Mouse (Mus musculus) hindbrain, embryonic 10.5 days (tissue): Measurements from ENCODE around the gene Ypel4. TPM values are rescaled to one million over a fixed set of nuclear protein-coding genes. Genes with fewer than 3 reads are reported as not detected.

Experiments
- DNase-seq: peaks from one replicate; pipeline ENCODE4 v3.0.0-alpha.2; 2017; ENCODE audit warnings: low spot score
- H3K27ac ChIP-seq: fragments of 300-500 bp; sonication (generic); 2 replicates; pipeline ENCODE4 v1.5.1; 2016; ENCODE audit warnings: mild to moderate bottlenecking, moderate library complexity
- H3K27me3 ChIP-seq: fragments of 300-500 bp; sonication (generic); 2 replicates; pipeline ENCODE4 v1.6.1; 2016; ENCODE audit warnings: mild to moderate bottlenecking; ENCODE audit not compliant: poor library complexity, insufficient read depth, severe bottlenecking
- H3K36me3 ChIP-seq: fragments of 300-500 bp; sonication (generic); 2 replicates; pipeline ENCODE4 v1.6.1; 2016; ENCODE audit warnings: mild to moderate bottlenecking, moderate library complexity
- H3K4me1 ChIP-seq: fragments of 300-500 bp; sonication (generic); replicated peaks from 2 replicates; pipeline ENCODE4 v1.6.1; 2016; ENCODE audit warnings: mild to moderate bottlenecking
- H3K4me3 ChIP-seq: fragments of 300-500 bp; sonication (generic); 2 replicates; pipeline ENCODE4 v1.5.1; 2016; ENCODE audit warnings: mild to moderate bottlenecking, moderate library complexity
- H3K9me3 ChIP-seq: fragments of 300-500 bp; sonication (generic); 2 replicates; pipeline ENCODE4 v1.6.1; 2016; ENCODE audit warnings: mild to moderate bottlenecking, moderate library complexity
- WGBS: fragments of 180-500 bp; shearing (Covaris S2); methylation state at CpG from one replicate; pipeline ENCODE4 v1.1.7; 2016; 5-methylcytosine and 5-hydroxymethylcytosine counted together
- polyA plus RNA-seq: library from polyadenylated mRNA; unstranded; fragments of >200 nt; fragmentation: Nextera tagmentation; extraction: Ambion mirVana; gene quantifications from 2 replicates; pipeline ENCODE4 v1.2.1, GENCODE M21; 2016

The Ypel4 gene
- 10.0 and 14.6 TPM in 2 replicates for polyA plus RNA-seq

DNA sequence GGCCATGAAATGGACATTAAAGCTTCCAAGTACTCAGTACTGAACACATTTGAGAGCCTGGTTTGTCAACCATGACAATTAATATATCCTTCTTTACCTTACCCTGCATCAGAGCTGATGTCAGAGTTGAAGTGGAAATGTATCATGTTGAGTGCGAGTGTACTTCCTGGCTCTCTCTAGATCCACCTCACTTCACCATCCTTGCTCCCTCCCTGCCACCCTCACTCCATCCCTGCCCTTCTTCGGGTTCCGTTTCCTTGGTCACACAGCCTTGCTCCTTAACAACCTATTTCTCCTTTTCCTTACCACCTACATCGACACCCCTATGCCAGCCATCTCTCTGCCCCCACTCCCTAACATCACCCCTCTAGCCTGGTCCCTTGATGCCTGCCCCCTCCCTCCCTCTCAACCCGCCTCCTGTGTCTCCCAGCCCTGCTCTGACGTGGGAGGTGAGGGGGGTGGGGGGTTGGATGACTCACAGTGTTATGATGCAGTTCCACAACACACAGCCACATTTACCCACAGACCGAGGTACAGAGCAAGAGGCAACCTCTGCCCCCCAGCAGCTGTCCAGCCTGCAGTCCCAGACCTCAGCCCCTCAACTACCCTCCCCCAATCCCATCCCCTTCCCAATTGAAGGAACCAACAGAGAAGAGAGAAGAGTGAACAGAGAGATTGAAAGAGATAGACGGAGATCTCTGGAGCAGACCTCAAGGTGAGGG is at the start of gene Ypel4:
Gene Ypel4 (plus strand): TSS at position 480 of the 722 bp plus-strand sequence.
- H3K4me1 ChIP-seq = peaks cover 56% of the 10 kb centered on the region
- H3K4me3 ChIP-seq = peak within 1 kb of the TSS; percentile 68
- peak within 1 kb of the TSS; percentile 93 for H3K27ac ChIP-seq
- DNase-seq = peak; percentile 64
- WGBS = 4% methylated on average over 8 of the region's 8 CpGs
- no peaks in the 10 kb centered on the region for H3K27me3 ChIP-seq
- no peaks in the 10 kb centered on the region for H3K36me3 ChIP-seq
- H3K9me3 ChIP-seq = no peaks in the 10 kb centered on the region

DNA sequence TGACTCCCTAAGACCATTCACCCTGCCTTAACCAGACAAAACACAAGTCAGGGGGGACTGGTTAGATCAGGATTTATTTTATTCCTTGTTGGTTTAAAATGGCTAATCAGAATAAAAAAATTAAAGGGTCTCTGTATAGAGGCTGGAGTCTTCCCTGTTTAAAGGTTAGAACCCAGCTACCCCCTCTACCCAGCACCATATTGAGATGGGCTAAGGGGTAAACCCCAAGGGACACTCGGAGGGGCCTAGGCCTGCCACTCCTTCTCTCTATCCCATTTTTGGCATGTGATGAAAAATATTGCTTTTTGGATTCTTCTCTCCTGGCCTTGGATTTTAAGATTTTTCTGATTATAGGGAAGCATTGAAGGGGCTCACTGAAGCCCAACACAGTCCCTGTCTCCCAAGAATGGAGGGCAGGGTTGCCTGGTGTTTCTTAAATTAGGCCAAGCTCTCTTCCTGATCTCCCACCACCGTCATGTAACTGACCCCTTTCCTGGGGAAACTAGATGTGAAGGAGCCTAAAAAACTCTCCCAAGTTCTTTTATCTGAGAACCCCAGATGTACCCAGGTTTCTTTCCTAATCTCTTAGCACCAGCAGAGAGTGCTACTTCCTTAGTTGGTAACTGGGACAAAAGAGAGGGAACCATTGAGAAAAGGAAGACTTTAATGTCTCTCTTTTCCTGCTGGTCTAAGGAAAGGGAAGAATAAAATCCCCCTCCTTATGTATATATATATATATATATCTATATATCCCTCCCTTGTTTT is 45.6 kb upstream of the Ypel4 start:
- no peaks in the 10 kb centered on the region for H3K9me3 ChIP-seq
- H3K27ac ChIP-seq = no peak overlapping the region
- WGBS = 83% methylated on average over 2 of the region's 2 CpGs
- no peaks in the 10 kb centered on the region for H3K27me3 ChIP-seq
- peaks cover 92% of the 10 kb centered on the region for H3K36me3 ChIP-seq
- H3K4me3 ChIP-seq = no peak overlapping the region
- no peak for DNase-seq
- no peaks in the 10 kb centered on the region for H3K4me1 ChIP-seq

DNA sequence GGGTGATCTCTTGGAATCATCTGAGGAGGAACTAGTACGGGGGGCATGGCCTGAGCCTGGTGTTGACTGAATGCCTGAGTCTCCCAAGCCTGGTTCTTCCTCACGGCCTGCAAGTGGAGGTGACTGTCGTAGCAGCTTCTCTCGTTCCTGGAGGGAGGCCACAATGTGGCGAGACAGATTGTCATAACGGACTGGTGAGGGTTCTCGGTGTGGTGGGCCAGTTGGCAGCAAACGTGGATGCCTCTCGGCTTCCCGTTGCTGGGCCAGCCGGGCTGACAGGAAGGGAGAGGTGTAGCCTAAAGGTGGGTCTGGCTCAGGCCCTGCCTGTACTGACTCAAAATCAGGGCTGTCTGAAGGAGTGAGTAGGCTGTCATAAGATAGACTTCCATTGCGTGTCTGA is 43.8 kb upstream of the Ypel4 start:
- H3K4me1 ChIP-seq = no peaks in the 10 kb centered on the region
- no peaks in the 10 kb centered on the region for H3K27me3 ChIP-seq
- WGBS = 94% methylated on average over 12 of the region's 12 CpGs
- H3K9me3 ChIP-seq = no peaks in the 10 kb centered on the region
- H3K36me3 ChIP-seq = peaks cover 98% of the 10 kb centered on the region
- H3K4me3 ChIP-seq = no peak overlapping the region
- DNase-seq = no peak
- H3K27ac ChIP-seq = no peak overlapping the region

DNA sequence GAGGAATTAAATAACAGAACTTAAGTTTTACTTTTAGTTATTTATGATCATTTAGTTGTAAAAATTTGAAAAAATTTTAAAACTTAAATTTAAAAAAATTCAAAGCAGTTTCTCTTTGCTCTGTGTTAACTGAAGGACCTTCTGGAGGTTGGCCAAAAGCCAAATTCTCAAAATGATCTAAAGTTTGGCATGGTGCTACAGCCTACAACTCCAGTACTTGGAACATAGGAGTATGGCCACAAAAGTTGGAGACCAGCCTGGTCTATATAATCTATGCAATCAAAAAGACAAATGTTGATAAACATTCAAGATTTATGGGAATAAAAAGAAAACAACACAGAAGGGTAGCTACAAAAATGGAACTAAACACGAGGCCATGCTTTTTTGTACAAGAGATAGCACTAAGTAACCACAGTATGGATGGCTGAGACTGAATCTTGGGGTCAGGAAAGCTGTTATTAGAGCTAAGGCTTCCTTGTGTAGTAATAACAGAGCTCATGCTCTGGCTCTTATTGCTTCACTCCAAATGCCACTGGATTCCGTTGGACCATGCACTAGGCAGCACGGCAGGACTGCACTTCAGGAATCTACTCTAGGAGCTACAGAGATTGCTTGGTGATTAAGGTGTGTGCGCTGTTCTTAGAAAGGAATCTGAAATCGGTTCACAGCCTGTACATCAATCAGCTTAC is 38.7 kb upstream of the Ypel4 start:
- 93% methylated on average over 5 of the region's 5 CpGs for WGBS
- H3K27me3 ChIP-seq = no peaks in the 10 kb centered on the region
- peaks cover 96% of the 10 kb centered on the region for H3K36me3 ChIP-seq
- no peak overlapping the region for H3K4me3 ChIP-seq
- no peaks in the 10 kb centered on the region for H3K9me3 ChIP-seq
- no peaks in the 10 kb centered on the region for H3K4me1 ChIP-seq
- H3K27ac ChIP-seq = no peak overlapping the region
- no peak for DNase-seq

DNA sequence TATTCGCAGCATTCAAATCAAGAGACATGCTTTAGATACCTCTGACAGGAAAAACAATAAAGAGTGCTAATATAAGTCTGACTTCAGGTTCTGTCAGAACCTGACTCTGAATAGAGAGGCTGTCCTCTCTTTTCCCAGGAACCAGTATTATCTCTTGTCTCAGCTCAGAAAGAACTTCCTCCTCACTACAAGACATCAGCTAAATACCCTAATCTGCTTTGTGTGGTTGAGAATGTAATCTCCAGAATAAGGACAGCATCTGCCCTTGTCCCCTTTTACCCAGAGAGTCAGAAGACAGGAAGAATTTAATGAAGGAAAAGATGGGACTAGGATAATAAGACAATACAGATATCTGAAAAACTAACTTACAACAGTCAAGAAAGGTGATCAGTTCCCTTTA is 30.4 kb upstream of the Ypel4 start:
- Histone ChIP-seq H3K4me1 (no peaks in the 10 kb centered on the region), H3K36me3 (peaks cover 97% of the 10 kb centered on the region), H3K27ac (no peak overlapping the region), H3K4me3 (no peak overlapping the region), H3K27me3 (no peaks in the 10 kb centered on the region), H3K9me3 (no peaks in the 10 kb centered on the region)
- no peak for DNase-seq
- 98% methylated on average over 1 of the region's 1 CpGs for WGBS

DNA sequence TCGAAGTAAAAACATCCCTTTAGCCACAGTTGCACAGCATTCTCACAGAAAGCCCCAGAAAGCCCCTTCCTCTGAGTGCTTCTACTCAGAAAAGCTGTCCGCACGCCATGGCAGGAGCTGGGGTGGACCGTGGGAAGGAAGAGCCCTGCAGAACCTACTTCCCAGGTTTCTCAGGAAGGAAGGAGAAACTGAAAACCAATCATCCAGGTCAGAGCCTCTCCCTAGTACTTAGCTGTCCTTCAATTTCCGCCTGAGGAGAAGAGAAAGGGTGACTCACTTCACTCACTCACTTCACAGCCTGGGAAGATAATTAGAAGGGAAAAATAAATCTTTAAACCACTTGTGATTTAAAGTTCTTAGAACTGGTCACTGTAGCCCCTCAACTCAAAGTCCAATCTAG is 29.5 kb upstream of the Ypel4 start:
- 84% methylated on average over 5 of the region's 5 CpGs for WGBS
- Histone ChIP-seq H3K9me3 (no peaks in the 10 kb centered on the region), H3K4me1 (no peaks in the 10 kb centered on the region), H3K27me3 (no peaks in the 10 kb centered on the region), H3K27ac (no peak overlapping the region), H3K4me3 (no peak overlapping the region), H3K36me3 (peaks cover 97% of the 10 kb centered on the region)
- DNase-seq = no peak

DNA sequence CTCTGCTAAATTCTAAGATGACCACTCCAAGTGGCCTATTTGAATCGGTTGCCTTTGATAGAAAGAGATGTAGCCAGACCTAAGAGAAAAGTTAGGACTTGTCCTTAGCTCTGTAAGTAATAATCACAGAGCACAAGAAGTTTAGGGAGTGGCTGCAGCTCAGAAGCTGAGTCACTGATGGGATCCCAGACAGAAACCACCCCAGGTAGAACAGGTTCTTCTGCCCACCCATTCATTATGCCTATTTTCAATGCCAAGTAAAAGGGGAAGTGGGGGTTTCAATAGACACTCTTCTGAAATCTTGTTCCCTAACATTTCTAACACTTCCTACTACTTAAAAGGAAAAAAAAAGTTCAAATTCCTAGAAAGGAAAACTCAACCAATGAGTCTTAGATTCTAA is 28.6 kb upstream of the Ypel4 start:
- Histone ChIP-seq H3K9me3 (no peaks in the 10 kb centered on the region), H3K4me3 (no peak overlapping the region), H3K4me1 (no peaks in the 10 kb centered on the region), H3K36me3 (peaks cover 97% of the 10 kb centered on the region), H3K27ac (no peak overlapping the region), H3K27me3 (no peaks in the 10 kb centered on the region)
- DNase-seq = no peak
- WGBS = 89% methylated on average over 1 of the region's 1 CpGs

DNA sequence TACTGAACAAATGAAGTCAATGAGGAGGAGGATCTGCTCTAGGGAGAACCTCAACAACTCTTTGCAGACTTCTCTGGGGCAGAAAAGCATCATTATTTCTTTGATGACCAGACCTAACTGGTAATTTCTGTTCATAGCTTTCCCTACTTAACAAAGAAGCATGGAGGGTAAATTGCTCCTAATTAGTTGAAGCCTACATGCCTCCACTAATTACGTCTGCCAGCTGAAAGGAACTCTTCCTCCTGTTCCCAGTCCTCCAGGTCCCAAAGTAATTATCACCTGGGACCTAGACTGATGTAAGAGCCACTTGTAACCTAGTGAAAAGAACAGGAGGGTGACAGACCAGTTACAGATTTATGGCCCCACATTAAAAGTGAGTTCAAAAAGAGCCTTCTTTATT is 26.3 kb upstream of the Ypel4 start:
- 85% methylated on average over 1 of the region's 1 CpGs for WGBS
- DNase-seq = no peak
- Histone ChIP-seq H3K4me3 (no peak overlapping the region), H3K27ac (no peak overlapping the region), H3K27me3 (no peaks in the 10 kb centered on the region), H3K9me3 (no peaks in the 10 kb centered on the region), H3K4me1 (0 out of 2 replicates have a peak, but pooled peaks cover 3% of the 10 kb centered on the region), H3K36me3 (peaks cover 88% of the 10 kb centered on the region)

DNA sequence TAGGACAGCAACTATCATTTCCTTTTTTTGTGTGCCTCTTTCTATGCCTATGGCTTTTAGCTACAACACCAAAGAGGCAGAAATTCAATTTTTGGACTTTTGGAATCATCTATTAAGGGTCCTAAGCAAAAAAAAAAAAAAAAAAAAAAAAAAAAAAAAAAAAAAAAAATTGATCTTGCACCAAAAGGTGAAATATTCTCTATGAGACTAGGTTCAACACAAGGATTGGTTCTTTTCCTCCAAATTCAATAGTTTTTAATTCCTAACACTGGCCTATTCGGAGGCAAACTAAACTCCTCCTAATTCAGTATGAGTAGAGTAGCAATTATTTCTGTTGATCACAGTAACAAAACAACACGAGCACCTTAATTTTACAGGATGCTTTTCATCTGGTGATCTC is 22.0 kb upstream of the Ypel4 start:
- no peaks in the 10 kb centered on the region for H3K9me3 ChIP-seq
- no peak for DNase-seq
- peaks cover 25% of the 10 kb centered on the region for H3K4me1 ChIP-seq
- no peaks in the 10 kb centered on the region for H3K27me3 ChIP-seq
- H3K4me3 ChIP-seq = no peak overlapping the region
- 91% methylated on average over 2 of the region's 2 CpGs for WGBS
- H3K36me3 ChIP-seq = peaks cover 45% of the 10 kb centered on the region
- no peak overlapping the region for H3K27ac ChIP-seq

DNA sequence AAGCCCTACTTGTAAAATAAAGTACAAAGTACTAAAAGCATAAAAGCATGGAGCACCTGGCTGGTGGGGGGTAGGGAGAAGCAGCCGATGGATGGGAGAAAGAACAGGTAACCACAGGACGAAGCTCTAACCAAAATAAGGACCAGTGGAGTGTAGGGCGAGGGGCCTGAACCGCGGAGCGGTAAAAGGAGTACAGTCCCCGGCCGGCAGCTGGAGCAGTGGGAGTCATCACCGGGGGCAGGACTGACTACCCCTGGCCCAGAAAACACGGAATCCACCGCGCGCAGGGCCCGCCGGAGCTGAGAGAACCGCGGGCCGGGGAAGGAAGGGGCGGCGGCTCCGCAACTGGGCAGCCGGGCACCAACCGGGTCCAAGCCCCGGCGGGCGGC is 19.4 kb upstream of the Ypel4 start:
- DNase-seq = no peak
- Histone ChIP-seq H3K9me3 (no peaks in the 10 kb centered on the region), H3K27me3 (no peaks in the 10 kb centered on the region), H3K4me3 (peak overlapping the region; percentile 96), H3K4me1 (peaks cover 27% of the 10 kb centered on the region), H3K27ac (peak overlapping the region; percentile 97), H3K36me3 (peaks cover 20% of the 10 kb centered on the region)
- WGBS = under 1% methylated on average over 26 of the region's 26 CpGs

DNA sequence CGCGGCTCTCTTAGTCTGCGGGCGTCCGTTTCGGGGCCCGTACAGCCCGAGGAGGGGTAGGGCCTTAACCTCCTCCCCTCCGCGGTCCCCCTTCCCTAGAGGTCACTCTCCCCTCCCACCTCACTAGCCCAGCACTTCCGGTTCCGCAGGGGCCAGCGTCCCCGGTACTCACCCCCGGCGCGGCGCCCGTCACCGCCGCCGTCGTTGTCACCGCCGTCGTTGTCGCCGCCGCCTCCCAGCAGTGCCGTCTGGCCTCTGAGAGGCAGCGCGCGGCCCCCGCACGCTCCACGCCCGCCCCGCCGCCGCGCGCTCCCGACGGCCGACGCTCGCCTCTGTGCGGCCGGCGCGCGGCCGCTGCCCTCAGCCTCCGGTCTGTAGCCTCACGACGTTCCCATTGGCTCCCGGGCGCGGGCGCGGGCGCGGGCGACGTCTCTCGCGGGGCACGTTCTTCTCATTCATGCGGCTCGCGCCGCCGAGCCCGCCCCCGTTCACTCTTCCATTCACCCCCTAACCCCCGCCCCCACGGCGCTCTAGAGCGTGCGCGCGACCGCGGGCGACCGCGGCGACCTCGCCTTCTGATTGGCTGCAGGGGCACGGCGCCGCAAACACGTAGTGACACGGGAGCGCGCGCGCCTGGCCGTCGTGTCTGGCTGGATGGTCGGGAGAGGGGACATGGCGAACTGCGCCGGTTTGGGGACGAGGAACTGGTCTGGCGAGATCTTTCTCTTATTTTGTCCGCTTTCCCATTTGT is 18.9 kb upstream of the Ypel4 start, which contains the start of gene Zdhhc5:
Gene Zdhhc5 (minus strand): TSS at position 370 of the 751 bp plus-strand sequence.
- peak; percentile 99 for DNase-seq
- Histone ChIP-seq H3K4me3 (peak within 1 kb of the TSS; percentile 96), H3K36me3 (peaks cover 14% of the 10 kb centered on the region), H3K9me3 (no peaks in the 10 kb centered on the region), H3K27ac (peak within 1 kb of the TSS; percentile 97), H3K4me1 (peaks cover 27% of the 10 kb centered on the region), H3K27me3 (no peaks in the 10 kb centered on the region)
- WGBS = under 1% methylated on average over 107 of the region's 107 CpGs

DNA sequence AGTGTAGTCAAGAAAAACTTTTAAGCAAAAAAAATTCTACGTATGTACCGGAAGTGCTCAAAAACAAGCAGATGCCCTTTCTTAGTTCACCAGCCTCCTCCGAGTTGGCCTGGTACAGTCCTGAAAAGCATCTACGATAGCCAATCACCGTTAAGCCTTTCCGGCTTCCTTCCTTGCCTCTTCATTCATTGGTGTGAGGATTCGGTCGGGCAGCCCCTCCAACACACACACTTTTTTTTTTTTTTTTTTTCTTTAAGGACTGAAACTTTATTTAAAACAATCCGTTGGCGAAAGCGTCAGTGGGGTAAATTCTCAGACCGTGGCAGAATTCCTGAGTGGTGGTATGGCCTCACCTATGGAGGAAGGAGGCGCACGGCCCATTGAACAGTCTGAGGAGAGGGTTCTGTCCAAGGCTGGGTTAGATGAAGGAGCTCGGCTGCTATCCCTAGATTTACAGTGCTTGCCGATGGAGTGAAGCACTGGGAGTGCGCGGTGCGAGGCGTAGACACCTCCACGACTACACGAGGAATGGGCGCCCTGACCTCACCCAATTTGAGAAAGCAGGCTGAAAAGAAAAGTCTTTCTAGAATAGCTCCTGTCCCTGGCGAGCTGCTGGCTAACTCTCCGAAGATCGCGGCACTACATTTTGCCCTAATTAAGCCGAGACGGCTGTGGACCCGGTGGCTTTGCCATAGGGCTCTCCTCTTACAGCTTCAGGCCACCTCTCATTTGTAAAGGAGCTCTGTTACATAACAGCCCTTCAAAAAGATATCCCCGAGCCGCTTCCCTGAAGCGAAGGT is 18.1 kb upstream of the Ypel4 start:
- under 1% methylated on average over 33 of the region's 33 CpGs for WGBS
- no peaks in the 10 kb centered on the region for H3K27me3 ChIP-seq
- no peaks in the 10 kb centered on the region for H3K9me3 ChIP-seq
- peak overlapping the region; percentile 97 for H3K27ac ChIP-seq
- DNase-seq = peak; percentile 64
- peaks cover 27% of the 10 kb centered on the region for H3K4me1 ChIP-seq
- H3K4me3 ChIP-seq = peak overlapping the region; percentile 96
- peaks cover 7% of the 10 kb centered on the region for H3K36me3 ChIP-seq
